8 mouse cellular contexts compared by ENCODE assay signal in genomic region chr13:64306078-64306477, GRCm38 (mm10). TPM values are rescaled to one million over a fixed set of nuclear protein-coding genes. Genes with fewer than 3 reads are reported as not detected.
DNase-seq lines count a peak whose midpoint lies in the region; ATAC-seq and TF ChIP-seq lines count a peak whose summit lies in the region.

No protein-coding gene starts in this region.

- WGBS in liver, adult 2 months: 78% methylated on average over 3 of the region's 3 CpGs
- WGBS in liver, embryonic 11.5 days: 73% methylated on average over 3 of the region's 3 CpGs
- 75% methylated on average over 3 of the region's 3 CpGs for WGBS in limb, embryonic 14.5 days

- peak; percentile 53 for DNase-seq in liver, adult 2 months (ENCODE audit: extremely low read depth, low read depth, low spot score)
- DNase-seq in liver, embryonic 11.5 days (ENCODE audit: low spot score): no peak
- peak; percentile 58 for DNase-seq in R1 (ENCODE audit: low read depth, low spot score)
- DNase-seq in heart, postnatal 14 days: peak; percentile 66 to 72
- peak; percentile 65 for DNase-seq in limb, embryonic 14.5 days (ENCODE audit: low spot score)
- DNase-seq in neural tube, embryonic 10.5 days (ENCODE audit: extremely low spot score, low spot score): peak; percentile 50
- DNase-seq in thymus, postnatal 36 days: peak; percentile 43 to 46

- TF ChIP-seq POLR2A in liver, adult 2 months (IDR thresholded peaks at IDR 0.05; ENCODE audit: extremely low read depth, insufficient read depth, low read length): no peak
- no peak for TF ChIP-seq POLR2A in limb, embryonic 14.5 days (IDR thresholded peaks at IDR 0.05; ENCODE audit: borderline replicate concordance, extremely low read depth, insufficient read depth, insufficient read length)

- ATAC-seq in liver, embryonic 11.5 days (replicated peaks; ENCODE audit: low FRiP score): no peak
- peak; percentile 46 for ATAC-seq in common myeloid progenitor, adult 5-6 weeks (replicated peaks; ENCODE audit: low read depth, poor library complexity, severe bottlenecking)
- peak; percentile 64; the same call in 1 of the 2 replicates for ATAC-seq in limb, embryonic 14.5 days (ENCODE audit: low FRiP score, low read depth)

- peak; percentile 75 for TF ChIP-seq CTCF in liver, adult 2 months (IDR thresholded peaks at IDR 0.05; ENCODE audit: low read depth, low read length)

- H3K27me3 ChIP-seq in liver, adult 2 months (ENCODE audit: control insufficient read depth, insufficient read depth, low read length): no peaks in the 10 kb centered on the region
- no peaks in the 10 kb centered on the region for H3K27me3 ChIP-seq in liver, embryonic 11.5 days (replicated peaks; ENCODE audit: control insufficient read depth, insufficient read depth, low read length)
- H3K27me3 ChIP-seq in limb, embryonic 14.5 days (ENCODE audit: control insufficient read depth, insufficient read depth, low read length): no peaks in the 10 kb centered on the region

- no peak overlapping the region for H3K9ac ChIP-seq in liver, adult 2 months (ENCODE audit: low read depth, low read length)
- H3K9ac ChIP-seq in liver, embryonic 11.5 days (ENCODE audit: low read depth, low read length): no peak overlapping the region
- H3K9ac ChIP-seq in limb, embryonic 14.5 days (ENCODE audit: low read depth, low read length, severe bottlenecking): no peak overlapping the region

- H3K4me1 ChIP-seq in liver, adult 2 months (ENCODE audit: control insufficient read depth, insufficient read depth, low read length): peaks cover 7% of the 10 kb centered on the region
- H3K4me1 ChIP-seq in liver, embryonic 11.5 days (replicated peaks; ENCODE audit: control insufficient read depth, insufficient read depth, low read length): peaks cover 19% of the 10 kb centered on the region
- H3K4me1 ChIP-seq in limb, embryonic 14.5 days (ENCODE audit: control insufficient read depth, insufficient read depth, low read length): no peaks in the 10 kb centered on the region; the same call in 1 of the 2 replicates

- no peak overlapping the region for H3K4me2 ChIP-seq in liver, embryonic 11.5 days
- H3K4me2 ChIP-seq in limb, embryonic 14.5 days (replicated peaks; ENCODE audit: low read depth, low read length, severe bottlenecking): no peak overlapping the region

- no peaks in the 10 kb centered on the region for H3K9me3 ChIP-seq in liver, embryonic 11.5 days (ENCODE audit: control insufficient read depth, low read length)
- no peaks in the 10 kb centered on the region for H3K9me3 ChIP-seq in limb, embryonic 14.5 days (ENCODE audit: control insufficient read depth, low read length)

- intact Hi-C loops in heart, postnatal 14 days (cut with DNase I): loop anchor here (2.0 to 5.0 kb wide), 3 partner anchors 99 to 205 kb away; no protein-coding TSS in a partner anchor

- H3K4me3 ChIP-seq in liver, adult 2 months (ENCODE audit: insufficient read depth, low read depth, low read length): no peak overlapping the region
- H3K4me3 ChIP-seq in liver, embryonic 11.5 days (ENCODE audit: low read depth, low read length): no peak overlapping the region
- no peak overlapping the region for H3K4me3 ChIP-seq in limb, embryonic 14.5 days (replicated peaks; ENCODE audit: low read length)

- H3K27ac ChIP-seq in liver, adult 2 months (replicated peaks; ENCODE audit: insufficient read depth, low read depth, low read length): no peak overlapping the region
- H3K27ac ChIP-seq in liver, embryonic 11.5 days (ENCODE audit: low read depth, low read length): no peak overlapping the region
- H3K27ac ChIP-seq in limb, embryonic 14.5 days (replicated peaks; ENCODE audit: low read depth, low read length): no peak overlapping the region

- peaks cover 32% of the 10 kb centered on the region for H3K36me3 ChIP-seq in liver, adult 2 months (ENCODE audit: control insufficient read depth, insufficient read depth, low read length)
- peaks cover 4% of the 10 kb centered on the region; the same call in 1 of the 2 replicates for H3K36me3 ChIP-seq in liver, embryonic 11.5 days (ENCODE audit: control insufficient read depth, insufficient read depth, low read length)
- peaks cover 22% of the 10 kb centered on the region for H3K36me3 ChIP-seq in limb, embryonic 14.5 days (ENCODE audit: control insufficient read depth, insufficient read depth, low read length)

- peaks cover 12% of the 10 kb centered on the region; the same call in 1 of the 2 replicates for H3K79me2 ChIP-seq in liver, adult 2 months (ENCODE audit: control insufficient read depth, insufficient read depth, low read length)

RNA-seq across cellular contexts. Expression of gene Aaed1, which starts 6.4 kb away (rescaled TPM):
- total RNA-seq in liver, adult 2 months (2014; rRNA removed): 83.4 and 84.2 TPM in 2 replicates
- polyA plus RNA-seq in liver, adult 2 months (2012; rRNA removed): 20.8 and 21.1 TPM in 2 replicates
- 43.0 and 45.5 TPM in 2 replicates for polyA plus RNA-seq in liver, embryonic 11.5 days (2014; fragmentation: Nextera tagmentation; extraction: Ambion mirVana)
- 47.8 and 48.7 TPM in 2 replicates for total RNA-seq in common myeloid progenitor, adult 5-6 weeks (2017)
- 10 to 100 TPM; 51.9 to 58.6 TPM for total RNA-seq in heart, postnatal 14 days (2021)
- 19.3 and 19.8 TPM in 2 replicates for polyA plus RNA-seq in limb, embryonic 14.5 days (2012; rRNA removed)
- 31.9 and 32.8 TPM in 2 replicates for polyA plus RNA-seq in limb, embryonic 14.5 days (2014; fragmentation: Nextera tagmentation; extraction: Ambion mirVana)

RNA-seq across cellular contexts. Expression of gene Cdc14b, which starts 31.0 kb away (rescaled TPM):
- 31.7 and 35.8 TPM in 2 replicates for total RNA-seq in liver, adult 2 months (2014; rRNA removed)
- 6.7 and 7.6 TPM in 2 replicates for polyA plus RNA-seq in liver, adult 2 months (2012; rRNA removed)
- 16.6 and 17.5 TPM in 2 replicates for polyA plus RNA-seq in liver, embryonic 11.5 days (2014; fragmentation: Nextera tagmentation; extraction: Ambion mirVana)
- 1.4 and 2.7 TPM in 2 replicates for total RNA-seq in common myeloid progenitor, adult 5-6 weeks (2017)
- total RNA-seq in heart, postnatal 14 days (2021): 1 to 10 TPM; 8.9 to 9.0 TPM
- 15.3 TPM in 2 replicates for polyA plus RNA-seq in limb, embryonic 14.5 days (2012; rRNA removed)
- 16.1 and 18.2 TPM in 2 replicates for polyA plus RNA-seq in limb, embryonic 14.5 days (2014; fragmentation: Nextera tagmentation; extraction: Ambion mirVana)
